Mouse (Mus musculus) heart, postnatal 14 days (tissue): ENCODE measurements around the gene Bicdl1. TPM values are rescaled to one million over a fixed set of nuclear protein-coding genes. Genes with fewer than 3 reads are reported as not detected.
"Not testable (repeated sequence)": the region's sequence is repeated elsewhere in the genome, so short reads cannot be mapped to it uniquely, and the experiment has no call there.

Experiments
- DNase-seq, 2 experiments: peaks; one replicate each; pipeline ENCODE4 v3.0.0; 2021 to 2022
- intact Hi-C: fragments of 180-260 bp; cut with DNase I; formaldehyde crosslinking; loops from one replicate; pipeline ENCODE4 v1.15.1; 2025
- long read RNA-seq, 2 experiments: library from polyadenylated mRNA; stranded (forward); transcript quantifications; one replicate each; pipeline ENCODE4 v2.0.0; 2021
- total RNA-seq, 2 experiments: library from RNA; stranded (reverse); gene quantifications; 2 replicates each; pipeline ENCODE4 v1.2.3; 2021

The Bicdl1 gene
- 1 to 10 TPM; 8.2 to 8.5 TPM for total RNA-seq
- long read RNA-seq, experiment 1, partial matches to known transcripts = 1 of 13 reads
- long read RNA-seq, experiment 1, other reads (novel, unspliced or antisense) = 4 of 13 reads
- long read RNA-seq, experiment 2, partial matches to known transcripts = 1 of 10 reads
- long read RNA-seq, experiment 2, other reads (novel, unspliced or antisense) = 6 of 10 reads

GRCm38 (mm10) chr5:115731001-115731731, at the start of gene Bicdl1:
Gene Bicdl1, minus strand, starts transcription at chr5:115731621.
- intact Hi-C loops = no loop called here
- DNase-seq = peak; percentile 92 to 96

GRCm38 (mm10) chr5:115776911-115777310, 45.5 kb upstream of the Bicdl1 start:
- intact Hi-C loops = no loop called here
- no peak for DNase-seq

- intact Hi-C loops = no loop called here
- no peak for DNase-seq
Observed at GRCm38 (mm10) chr5:115775350-115775749, 43.9 kb upstream of the Bicdl1 start.

- intact Hi-C loops = no loop called here
- DNase-seq = no peak
Observed at GRCm38 (mm10) chr5:115770048-115770447, 38.6 kb upstream of the Bicdl1 start.

- DNase-seq = no peak
- intact Hi-C loops = no loop called here
Observed at GRCm38 (mm10) chr5:115769116-115769515, 37.7 kb upstream of the Bicdl1 start.

GRCm38 (mm10) chr5:115766821-115767220, 35.4 kb upstream of the Bicdl1 start:
- intact Hi-C loops = no loop called here
- DNase-seq = no peak

- intact Hi-C loops = no loop called here
- DNase-seq = no peak
Observed at GRCm38 (mm10) chr5:115763981-115764380, 32.6 kb upstream of the Bicdl1 start.

- intact Hi-C loops = no loop called here
- no peak for DNase-seq
Observed at GRCm38 (mm10) chr5:115760903-115761302, 29.5 kb upstream of the Bicdl1 start.

GRCm38 (mm10) chr5:115758431-115759180, 27.2 kb upstream of the Bicdl1 start:
- no peak for DNase-seq
- intact Hi-C loops = no loop called here

- intact Hi-C loops = no loop called here
- no peak for DNase-seq
Observed at GRCm38 (mm10) chr5:115757516-115757915, 26.1 kb upstream of the Bicdl1 start.

GRCm38 (mm10) chr5:115755501-115755900, 24.1 kb upstream of the Bicdl1 start:
- intact Hi-C loops = no loop called here
- DNase-seq = no peak

GRCm38 (mm10) chr5:115754831-115755230, 23.4 kb upstream of the Bicdl1 start:
- no peak for DNase-seq
- intact Hi-C loops = no loop called here

- intact Hi-C loops = no loop called here
- no peak for DNase-seq
Observed at GRCm38 (mm10) chr5:115752883-115753282, 21.5 kb upstream of the Bicdl1 start.

- intact Hi-C loops, DNase-seq: not testable (repeated sequence)
Observed at GRCm38 (mm10) chr5:115751916-115752315, 20.5 kb upstream of the Bicdl1 start.

- no peak for DNase-seq
- intact Hi-C loops = no loop called here
Observed at GRCm38 (mm10) chr5:115748316-115748715, 16.9 kb upstream of the Bicdl1 start.

GRCm38 (mm10) chr5:115745319-115745718, 13.9 kb upstream of the Bicdl1 start:
- intact Hi-C loops = no loop called here
- no peak for DNase-seq

GRCm38 (mm10) chr5:115738032-115738431, 6.6 kb upstream of the Bicdl1 start:
- DNase-seq = no peak
- intact Hi-C loops = no loop called here

GRCm38 (mm10) chr5:115734570-115734969, 3.1 kb upstream of the Bicdl1 start:
- intact Hi-C loops = no loop called here

GRCm38 (mm10) chr5:115732849-115733216, 1.4 kb upstream of the Bicdl1 start:
- intact Hi-C loops = no loop called here
- DNase-seq = no peak

More at GRCm38 (mm10) chr5:115734570-115734969, 3.1 kb upstream of the Bicdl1 start:
- DNase-seq = no peak

- intact Hi-C loops = no loop called here
Observed at GRCm38 (mm10) chr5:115732176-115732848, 891 bp upstream of the Bicdl1 start.

GRCm38 (mm10) chr5:115731732-115732175, 333 bp upstream of the Bicdl1 start:
- no peak for DNase-seq
- intact Hi-C loops = no loop called here

More at GRCm38 (mm10) chr5:115732176-115732848, 891 bp upstream of the Bicdl1 start:
- DNase-seq = peak; percentile 53 to 66
